Mouse (Mus musculus) heart, adult 9 months (tissue): ENCODE results near the gene Rom1.
"Not testable (repeated sequence)": the region's sequence is repeated elsewhere in the genome, so short reads cannot be mapped to it uniquely, and the experiment has no call there.

Experiments used
- DNase-seq, 2 experiments: peaks; one replicate each; pipeline ENCODE4 v3.0.0; 2022; ENCODE audit warnings: low spot score in 2 of 2

Gene Rom1

GRCm38 (mm10) chr19:8929224-8930088 is at the start of gene Rom1, which contains the start of gene Eml3:
Rom1 (minus strand) TSS chr19:8929356.
Eml3 (plus strand) TSS chr19:8929552.
- DNase-seq, result peak; percentile 94 to 95

- peak; percentile 54 to 66 for DNase-seq
Measured at GRCm38 (mm10) chr19:8976535-8976934, 47.4 kb upstream of the Rom1 start.

DNA sequence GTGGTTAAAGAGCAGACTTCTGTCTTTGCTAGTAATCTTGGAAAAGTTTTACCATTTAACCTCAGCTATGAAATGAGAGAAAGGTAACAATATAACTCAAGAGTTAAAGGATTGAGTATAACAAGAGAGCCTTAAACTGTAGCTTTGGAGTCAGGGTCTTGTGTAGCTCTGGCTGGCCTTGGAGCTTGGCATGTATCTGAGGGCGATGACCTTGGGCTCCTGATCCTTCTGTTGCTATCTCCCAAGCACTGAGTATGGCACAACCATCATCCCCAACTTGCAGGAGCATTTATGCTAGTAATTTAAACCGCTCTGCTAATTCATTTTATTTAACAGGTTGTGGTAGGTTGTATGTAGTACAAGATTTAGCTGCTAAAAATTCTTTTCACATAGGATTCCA is 46.3 kb upstream of the Rom1 start:
- DNase-seq, result no peak

GRCm38 (mm10) chr19:8974638-8975037 is 45.5 kb upstream of the Rom1 start:
- no peak for DNase-seq

DNA sequence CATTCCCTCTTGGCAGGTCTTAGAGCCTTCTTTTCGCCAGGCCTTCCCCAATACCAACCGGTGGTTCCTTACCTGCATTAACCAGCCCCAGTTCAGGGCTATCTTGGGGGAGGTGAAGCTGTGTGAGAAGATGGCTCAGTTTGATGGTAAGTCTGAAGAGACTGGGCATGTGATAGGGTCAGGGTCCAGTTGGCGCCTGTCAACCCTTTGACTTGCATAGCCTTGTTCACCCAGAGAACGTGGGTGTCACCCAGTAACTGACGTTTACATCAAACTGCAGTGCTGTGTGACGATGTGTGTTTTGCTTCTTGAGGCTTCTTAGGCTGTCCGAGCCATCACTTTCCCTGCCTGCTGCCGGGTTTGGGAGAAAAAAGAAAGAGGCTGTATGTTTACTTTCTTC is 43.3 kb upstream of the Rom1 start:
- not testable (repeated sequence) for DNase-seq

DNA sequence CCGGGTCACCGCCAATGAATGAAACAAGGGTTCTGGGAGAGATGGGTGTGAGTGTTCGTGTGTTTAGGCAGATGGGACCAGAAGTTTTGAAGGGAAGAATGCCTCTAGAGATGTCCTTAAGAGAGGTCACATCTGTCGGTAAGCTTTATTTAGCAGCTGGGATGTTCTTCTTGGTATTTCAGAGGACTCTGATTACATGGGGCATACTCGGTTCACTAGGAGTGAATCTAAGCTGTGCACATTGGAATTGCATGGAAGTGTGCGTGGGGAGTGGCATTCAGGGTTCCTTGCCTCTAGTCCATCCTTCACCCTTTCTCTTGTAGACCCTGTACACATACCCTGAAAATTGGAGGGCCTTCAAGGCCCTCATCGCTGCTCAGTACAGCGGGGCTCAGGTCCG is 38.7 kb upstream of the Rom1 start:
- no peak for DNase-seq

DNA sequence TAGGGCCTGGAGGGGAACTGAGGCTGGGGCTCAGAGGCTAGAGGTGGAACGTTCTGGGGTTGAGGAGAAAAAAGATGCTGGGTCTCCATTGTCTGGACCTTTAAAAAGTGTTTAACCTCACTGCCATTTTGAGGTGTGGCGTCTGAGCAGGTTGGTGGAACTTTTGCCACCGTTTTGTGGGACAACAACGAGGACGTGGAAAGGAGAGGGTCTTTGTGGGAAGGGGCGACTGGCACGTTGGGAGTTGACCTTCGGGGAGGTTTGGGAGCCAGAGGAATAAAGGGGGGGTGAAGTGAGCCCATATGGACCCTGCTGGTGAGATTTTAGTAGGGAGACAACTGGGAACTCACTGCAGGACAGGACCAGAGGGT is 38.2 kb upstream of the Rom1 start:
- DNase-seq, result no peak

DNA sequence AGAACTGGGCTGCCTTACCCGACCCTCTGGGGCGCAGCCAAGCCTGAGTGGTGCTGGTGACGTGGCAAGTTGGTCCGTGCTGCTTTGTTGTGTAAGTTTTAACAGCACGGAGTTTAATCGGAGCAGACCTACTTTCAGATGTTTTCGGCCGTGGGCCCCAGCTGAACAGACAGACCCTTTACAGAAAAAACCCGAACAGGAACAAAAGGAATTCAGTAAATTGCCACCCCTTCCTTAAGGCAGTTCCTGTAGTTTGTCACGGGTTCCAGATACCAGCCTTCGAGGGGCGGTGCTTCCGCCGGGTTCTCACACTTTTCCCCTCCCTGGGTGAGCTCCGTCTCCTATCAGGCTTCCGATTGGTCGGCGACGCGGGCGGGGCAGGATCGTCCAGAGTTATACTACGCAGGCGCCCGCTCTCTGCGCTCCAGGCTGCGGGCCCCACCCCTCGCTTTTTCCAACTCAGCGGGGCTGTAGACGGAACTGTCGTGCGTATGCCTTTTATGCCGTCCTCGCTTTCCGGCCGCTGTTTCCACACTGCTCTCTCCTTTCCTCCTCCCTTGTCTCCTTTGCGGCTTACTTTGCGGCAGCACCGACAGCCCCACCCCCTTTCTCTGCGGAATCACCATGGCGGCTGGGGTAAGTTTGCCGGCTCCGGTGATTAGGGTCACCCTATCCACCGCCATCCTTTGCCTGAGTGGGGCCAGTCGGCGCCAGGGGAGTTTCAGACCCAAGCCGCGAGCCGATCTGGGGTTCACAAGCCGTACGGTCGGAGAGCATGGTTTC is 37.6 kb upstream of the Rom1 start, which contains the start of gene Eef1g:
TSS of gene Eef1g (plus strand) at position 452 of the 783 bp plus-strand sequence.
- DNase-seq, result peak; percentile 100

DNA sequence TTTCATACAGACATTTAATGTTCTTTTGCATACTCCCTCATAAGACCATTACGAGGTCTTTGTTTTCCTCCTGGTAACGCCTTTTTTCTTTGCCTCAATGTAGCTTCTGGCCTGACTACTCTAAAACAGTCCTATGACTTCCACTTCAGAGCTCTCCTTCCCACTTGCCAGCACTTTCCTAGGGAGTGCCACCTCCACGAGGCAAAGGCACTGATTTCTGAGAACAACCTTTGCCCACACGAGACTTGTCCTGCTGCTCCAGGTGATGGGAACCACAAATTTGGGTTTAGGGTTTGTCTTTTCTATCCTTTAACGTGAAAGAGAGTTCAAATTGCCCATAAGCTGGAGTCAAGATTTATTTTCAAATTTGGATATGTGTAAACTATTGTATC is 37.0 kb upstream of the Rom1 start:
- DNase-seq, result no peak

DNA sequence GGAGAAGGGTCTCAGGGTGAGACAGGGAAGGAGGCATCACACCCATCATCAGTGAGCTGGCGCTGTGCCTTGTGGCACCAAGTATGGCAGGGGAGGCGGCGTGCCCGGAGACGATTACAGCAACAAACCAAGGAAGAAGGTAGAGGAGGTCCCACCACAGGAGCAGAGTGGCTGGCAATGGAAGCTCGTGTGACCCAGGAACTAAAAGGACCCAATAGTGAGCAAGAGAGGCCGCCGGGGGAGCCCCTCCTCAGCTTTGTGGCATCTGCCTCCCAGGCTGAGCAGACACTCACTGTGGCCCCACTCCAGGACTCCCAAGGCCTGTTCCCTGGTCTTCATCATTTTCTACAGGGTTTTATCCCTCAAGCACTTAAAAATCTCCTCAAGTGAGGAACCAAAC is 36.6 kb upstream of the Rom1 start:
- DNase-seq, result peak in 1 of 2 experiments; percentile 39

GRCm38 (mm10) chr19:8965075-8965474 is 35.9 kb upstream of the Rom1 start:
- DNase-seq, result no peak

GRCm38 (mm10) chr19:8962256-8962655 is 33.1 kb upstream of the Rom1 start:
- DNase-seq, result no peak

- DNase-seq, result no peak
Measured at GRCm38 (mm10) chr19:8954171-8954570, 25.0 kb upstream of the Rom1 start.

DNA sequence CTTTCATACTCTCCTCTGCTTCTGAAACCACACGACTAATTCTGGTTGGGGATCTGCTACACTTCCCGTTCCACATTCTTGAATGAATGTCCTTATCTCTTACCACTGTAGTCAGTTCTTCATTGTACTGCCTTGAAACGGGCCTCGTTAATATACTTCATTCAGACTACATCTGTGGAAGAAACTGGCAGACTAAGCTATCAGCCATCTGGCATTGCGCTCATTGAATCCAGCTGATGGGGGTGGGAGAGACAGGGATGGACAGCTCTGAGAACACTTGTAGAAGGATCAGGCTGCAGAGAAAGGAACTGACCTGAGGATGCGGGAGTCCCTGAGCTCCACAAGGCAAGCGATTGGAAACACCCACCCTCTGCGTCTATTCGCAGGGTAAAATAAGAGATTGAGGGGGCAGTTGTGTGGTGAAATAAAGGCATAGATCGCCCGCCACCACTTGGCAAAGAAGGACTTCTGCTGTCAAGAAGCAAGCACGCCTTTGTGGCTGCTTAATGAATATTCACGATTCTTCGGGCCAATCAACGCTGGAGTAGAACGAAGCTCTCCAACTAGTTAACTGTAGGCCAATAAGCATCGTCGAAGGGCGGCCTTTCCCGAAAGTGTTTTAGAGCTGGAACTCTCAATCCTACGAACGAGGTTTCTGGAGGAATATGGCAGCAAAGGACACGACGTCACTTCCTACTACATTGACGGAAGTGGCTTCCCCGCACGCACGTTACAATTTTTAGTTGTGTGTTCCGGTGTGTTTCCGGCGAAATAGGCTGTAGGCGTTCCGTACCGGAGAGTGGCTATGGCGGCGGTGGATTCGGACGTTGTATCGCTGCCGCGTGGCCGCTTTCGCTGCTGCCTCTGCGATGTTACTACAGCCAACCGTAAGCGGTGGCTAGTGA is 24.2 kb upstream of the Rom1 start, which contains the start of gene Tut1:
TSS of gene Tut1 (plus strand) at position 713 of the 905 bp plus-strand sequence.
- DNase-seq, result peak; percentile 92 to 96

- no peak for DNase-seq
Measured at GRCm38 (mm10) chr19:8952241-8952640, 23.1 kb upstream of the Rom1 start.

GRCm38 (mm10) chr19:8950190-8950589 is 21.0 kb upstream of the Rom1 start:
- DNase-seq, result no peak

GRCm38 (mm10) chr19:8946929-8947328 is 17.8 kb upstream of the Rom1 start:
- DNase-seq, result no peak

DNA sequence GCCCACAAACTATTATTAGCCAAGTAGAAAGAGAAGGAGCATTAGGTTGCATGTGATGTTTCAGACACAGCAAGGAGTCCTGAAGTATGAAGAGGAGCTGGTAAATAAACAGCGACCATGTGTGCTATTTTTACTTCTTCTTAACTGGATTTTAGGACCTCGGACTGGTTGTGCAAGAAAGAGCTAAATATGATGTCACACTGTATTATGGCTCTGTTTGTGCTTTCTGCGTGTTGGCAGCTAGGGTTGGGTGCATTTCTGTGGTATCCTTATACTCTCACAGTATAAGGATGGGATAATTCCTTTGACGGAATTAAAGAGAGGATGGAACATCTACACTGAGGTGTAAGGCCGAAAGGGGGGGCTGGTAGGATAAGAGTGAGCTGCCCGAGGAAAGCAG is 16.1 kb upstream of the Rom1 start:
- DNase-seq, result no peak

DNA sequence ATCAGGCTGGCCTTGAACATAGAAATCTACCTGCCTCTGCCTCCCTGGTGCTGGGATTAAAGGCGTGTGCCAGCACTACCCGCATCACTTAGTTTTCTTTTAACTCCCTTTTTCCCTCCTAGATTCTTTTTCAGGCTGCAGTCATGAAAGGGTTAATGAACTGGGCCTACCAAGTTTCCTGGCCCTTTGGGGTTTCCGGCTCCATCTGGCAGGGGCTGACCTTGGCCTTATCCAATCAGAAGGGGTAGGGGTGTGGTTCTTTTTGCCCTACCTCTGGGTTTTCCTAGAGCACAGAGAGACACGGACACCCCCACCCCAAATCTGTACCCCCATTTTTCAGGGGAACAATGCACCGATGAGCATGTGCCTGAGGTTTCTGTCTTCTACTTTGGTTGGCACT is 15.6 kb upstream of the Rom1 start:
- DNase-seq, result peak; percentile 56 to 73

DNA sequence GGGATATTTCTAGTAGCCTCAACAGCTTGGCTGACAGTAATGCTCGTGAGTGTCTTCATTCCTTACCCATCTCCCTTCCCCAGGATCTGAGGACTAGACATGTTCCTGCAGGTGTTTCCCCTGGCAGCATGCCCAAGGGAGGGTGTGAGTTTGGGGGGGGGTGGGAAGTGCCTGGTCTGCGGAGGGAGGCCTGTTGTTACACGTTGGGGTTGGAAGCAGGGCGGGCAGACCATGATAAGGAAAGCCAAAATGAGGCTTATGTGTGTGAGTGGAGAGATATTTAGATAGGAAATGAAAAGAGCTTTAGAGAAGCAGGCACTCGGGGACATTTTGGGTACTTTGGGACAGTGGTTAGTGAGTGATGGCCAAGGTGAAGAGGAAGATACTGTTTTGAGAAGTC is 14.9 kb upstream of the Rom1 start:
- DNase-seq, result no peak

GRCm38 (mm10) chr19:8943047-8943446 is 13.9 kb upstream of the Rom1 start:
- DNase-seq, result no peak
